Mouse (Mus musculus): ENCODE data around the gene Sox12. TPM values are rescaled to one million over a fixed set of nuclear protein-coding genes. Genes with fewer than 3 reads are reported as not detected.

The Sox12 gene
- 11.1 and 12.1 TPM in 2 replicates for polyA plus RNA-seq (2012; rRNA removed)

- 1% methylated on average over 99 of the region's 104 CpGs for WGBS
- H3K27me3 ChIP-seq (ENCODE audit: control insufficient read depth, insufficient read depth, low read length) = no peaks in the 10 kb centered on the region
- peak; percentile 92 for DNase-seq
Observed at GRCm38 (mm10) chr2:152397680-152398435, at the start of gene Sox12. Sox12 (minus strand) TSS chr2:152398063.

GRCm38 (mm10) chr2:152447461-152447860, 49.6 kb upstream of the Sox12 start:
- WGBS = 51% methylated on average over 5 of the region's 5 CpGs
- H3K27me3 ChIP-seq (ENCODE audit: control insufficient read depth, insufficient read depth, low read length) = no peaks in the 10 kb centered on the region
- no peak overlapping the region for H3K4me3 ChIP-seq (replicated peaks; ENCODE audit: insufficient read depth, low read depth, low read length)
- DNase-seq = no peak
- no peak overlapping the region for H3K27ac ChIP-seq (ENCODE audit: insufficient read depth, low read length)
- H3K4me1 ChIP-seq (ENCODE audit: control insufficient read depth, insufficient read depth, low read length) = peaks cover 6% of the 10 kb centered on the region
- TF ChIP-seq POLR2A (IDR thresholded peaks at IDR 0.05; ENCODE audit: borderline replicate concordance, insufficient read depth, low read length) (no peak), CTCF (IDR thresholded peaks at IDR 0.05; ENCODE audit: borderline replicate concordance, insufficient read depth, low read depth, low read length) (no peak)

More at GRCm38 (mm10) chr2:152397680-152398435, at the start of gene Sox12:
- peak within 1 kb of the TSS; percentile 71 for H3K27ac ChIP-seq (ENCODE audit: insufficient read depth, low read length)
- 0 out of 2 replicates have a peak, but pooled peaks cover 8% of the 10 kb centered on the region for H3K4me1 ChIP-seq (ENCODE audit: control insufficient read depth, insufficient read depth, low read length)
- H3K4me3 ChIP-seq (replicated peaks; ENCODE audit: insufficient read depth, low read depth, low read length) = peak within 1 kb of the TSS; percentile 78
- TF ChIP-seq POLR2A (IDR thresholded peaks at IDR 0.05; ENCODE audit: borderline replicate concordance, insufficient read depth, low read length) (0 out of 2 replicates have a peak, but pooled peaks have one; percentile 23), CTCF (IDR thresholded peaks at IDR 0.05; ENCODE audit: borderline replicate concordance, insufficient read depth, low read depth, low read length) (no peak)

- H3K4me1 ChIP-seq (ENCODE audit: control insufficient read depth, insufficient read depth, low read length) = peaks cover 6% of the 10 kb centered on the region
Observed at GRCm38 (mm10) chr2:152446642-152447041, 48.8 kb upstream of the Sox12 start.

GRCm38 (mm10) chr2:152443281-152443680, 45.4 kb upstream of the Sox12 start:
- TF ChIP-seq POLR2A (IDR thresholded peaks at IDR 0.05; ENCODE audit: borderline replicate concordance, insufficient read depth, low read length) (no peak), CTCF (IDR thresholded peaks at IDR 0.05; ENCODE audit: borderline replicate concordance, insufficient read depth, low read depth, low read length) (no peak)
- Histone ChIP-seq H3K4me3 (replicated peaks; ENCODE audit: insufficient read depth, low read depth, low read length) (no peak overlapping the region), H3K4me1 (ENCODE audit: control insufficient read depth, insufficient read depth, low read length) (peaks cover 6% of the 10 kb centered on the region), H3K27me3 (ENCODE audit: control insufficient read depth, insufficient read depth, low read length) (no peaks in the 10 kb centered on the region), H3K27ac (ENCODE audit: insufficient read depth, low read length) (no peak overlapping the region)
- WGBS = 43% methylated on average over 8 of the region's 8 CpGs
- DNase-seq = peak; percentile 28 to 34

More at GRCm38 (mm10) chr2:152446642-152447041, 48.8 kb upstream of the Sox12 start:
- H3K4me3 ChIP-seq (replicated peaks; ENCODE audit: insufficient read depth, low read depth, low read length) = no peak overlapping the region
- H3K27ac ChIP-seq (ENCODE audit: insufficient read depth, low read length) = no peak overlapping the region
- H3K27me3 ChIP-seq (ENCODE audit: control insufficient read depth, insufficient read depth, low read length) = no peaks in the 10 kb centered on the region
- WGBS = 75% methylated on average over 2 of the region's 2 CpGs
- TF ChIP-seq CTCF (IDR thresholded peaks at IDR 0.05; ENCODE audit: borderline replicate concordance, insufficient read depth, low read depth, low read length) (no peak), POLR2A (IDR thresholded peaks at IDR 0.05; ENCODE audit: borderline replicate concordance, insufficient read depth, low read length) (no peak)
- DNase-seq = no peak

- WGBS = 60% methylated on average over 4 of the region's 4 CpGs
- Histone ChIP-seq H3K27me3 (ENCODE audit: control insufficient read depth, insufficient read depth, low read length) (no peaks in the 10 kb centered on the region), H3K4me3 (replicated peaks; ENCODE audit: insufficient read depth, low read depth, low read length) (no peak overlapping the region), H3K4me1 (ENCODE audit: control insufficient read depth, insufficient read depth, low read length) (peaks cover 6% of the 10 kb centered on the region), H3K27ac (ENCODE audit: insufficient read depth, low read length) (no peak overlapping the region)
- peak in 1 of 2 experiments; percentile 22 for DNase-seq
- TF ChIP-seq POLR2A (IDR thresholded peaks at IDR 0.05; ENCODE audit: borderline replicate concordance, insufficient read depth, low read length) (no peak), CTCF (IDR thresholded peaks at IDR 0.05; ENCODE audit: borderline replicate concordance, insufficient read depth, low read depth, low read length) (no peak)
Observed at GRCm38 (mm10) chr2:152442322-152442721, 44.5 kb upstream of the Sox12 start.

- no peak overlapping the region for H3K4me3 ChIP-seq (replicated peaks; ENCODE audit: insufficient read depth, low read depth, low read length)
- no peak for TF ChIP-seq POLR2A (IDR thresholded peaks at IDR 0.05; ENCODE audit: borderline replicate concordance, insufficient read depth, low read length)
- no peak for TF ChIP-seq CTCF (IDR thresholded peaks at IDR 0.05; ENCODE audit: borderline replicate concordance, insufficient read depth, low read depth, low read length)
Observed at GRCm38 (mm10) chr2:152439833-152440232, 42.0 kb upstream of the Sox12 start.

GRCm38 (mm10) chr2:152438963-152439362, 41.1 kb upstream of the Sox12 start:
- 81% methylated on average over 1 of the region's 1 CpGs for WGBS
- TF ChIP-seq POLR2A (IDR thresholded peaks at IDR 0.05; ENCODE audit: borderline replicate concordance, insufficient read depth, low read length) = no peak
- TF ChIP-seq CTCF (IDR thresholded peaks at IDR 0.05; ENCODE audit: borderline replicate concordance, insufficient read depth, low read depth, low read length) = no peak

More at GRCm38 (mm10) chr2:152439833-152440232, 42.0 kb upstream of the Sox12 start:
- Histone ChIP-seq H3K27ac (ENCODE audit: insufficient read depth, low read length) (no peak overlapping the region), H3K27me3 (ENCODE audit: control insufficient read depth, insufficient read depth, low read length) (no peaks in the 10 kb centered on the region), H3K4me1 (ENCODE audit: control insufficient read depth, insufficient read depth, low read length) (peaks cover 6% of the 10 kb centered on the region)
- 97% methylated on average over 2 of the region's 2 CpGs for WGBS
- DNase-seq = no peak

More at GRCm38 (mm10) chr2:152438963-152439362, 41.1 kb upstream of the Sox12 start:
- Histone ChIP-seq H3K27ac (ENCODE audit: insufficient read depth, low read length) (no peak overlapping the region), H3K4me1 (ENCODE audit: control insufficient read depth, insufficient read depth, low read length) (peaks cover 6% of the 10 kb centered on the region), H3K27me3 (ENCODE audit: control insufficient read depth, insufficient read depth, low read length) (no peaks in the 10 kb centered on the region), H3K4me3 (replicated peaks; ENCODE audit: insufficient read depth, low read depth, low read length) (no peak overlapping the region)
- DNase-seq = no peak

All from cerebellum, adult 2 months (tissue).